Mouse (Mus musculus) layer of hippocampus, adult 2 months (tissue): ENCODE measurements at regions not wholly inside any gene's neighbourhood (a gene's known extent, or its start where the extent isn't known, plus 50 kb on each side); places are given as distances from the start of the nearest gene placed in this dataset.

Source experiments
- DNase-seq, 2 experiments: peaks; one replicate each; pipeline ENCODE4 v3.0.0; 2022; ENCODE audit warnings: low spot score in 2 of 2
- H3K27ac ChIP-seq: fragments of 200-600 bp; 2 replicates; pipeline ENCODE4 v1.8.1; 2022
- H3K4me3 ChIP-seq: fragments of 200-600 bp; 2 replicates; pipeline ENCODE4 v1.8.1; 2022; ENCODE audit warnings: mild to moderate bottlenecking
- CTCF ChIP-seq: fragments of 200-600 bp; conservative IDR thresholded peaks from 2 replicates; pipeline ENCODE4 v1.8.1; 2022; ENCODE audit warnings: antibody characterized with exemption, mild to moderate bottlenecking, moderate library complexity

DNA sequence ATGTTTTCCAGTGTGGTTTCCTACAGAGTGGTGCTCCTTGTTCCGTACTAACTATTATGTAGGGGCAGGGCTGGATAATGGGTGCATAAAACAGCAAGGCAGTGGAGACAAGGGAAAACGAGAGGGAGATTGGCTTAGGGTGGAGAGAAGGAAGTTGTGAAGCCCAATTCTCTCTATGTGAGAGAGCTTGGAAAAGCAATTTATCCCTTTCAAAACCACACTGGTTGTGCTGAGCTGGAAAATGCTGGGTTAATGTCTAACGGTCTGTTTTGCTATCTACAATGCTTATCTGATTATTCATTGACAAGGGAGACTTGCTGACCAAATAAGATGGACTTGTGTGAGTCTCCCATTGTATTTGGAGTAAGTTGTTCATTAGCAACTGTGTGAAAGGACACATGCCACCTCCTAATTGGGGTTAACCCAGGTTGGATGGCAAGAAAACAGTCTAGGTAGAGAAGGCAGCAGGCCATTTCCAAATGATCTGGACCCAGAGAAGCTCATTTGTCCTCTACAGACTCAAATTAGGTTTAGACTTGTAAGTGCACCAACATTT lies 234.9 kb upstream of the Nr5a2 start:
- H3K27ac ChIP-seq: no peak overlapping the region
- DNase-seq: no peak
- H3K4me3 ChIP-seq: no peak overlapping the region
- TF ChIP-seq CTCF: no peak

DNA sequence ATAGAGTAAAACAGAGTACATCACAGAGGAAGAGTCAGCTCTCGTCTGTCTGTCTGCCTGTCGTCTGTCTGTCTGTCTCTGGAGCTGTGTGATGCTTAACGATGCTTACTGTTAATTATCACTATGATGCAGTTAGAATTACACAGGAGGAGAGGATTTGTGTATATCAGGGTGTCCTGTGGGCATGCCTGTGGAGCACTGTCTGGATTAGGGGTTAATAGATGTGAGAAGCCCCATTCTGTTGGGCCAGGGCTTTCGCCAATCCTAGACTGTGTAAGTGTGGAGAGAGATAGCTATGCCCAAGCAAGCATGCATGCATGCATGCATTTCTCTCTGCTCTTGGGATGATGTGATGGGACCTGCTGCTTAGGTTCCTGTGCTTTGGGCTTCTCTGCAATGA lies 218.0 kb upstream of the Nr5a2 start:
- Histone ChIP-seq H3K27ac (no peak overlapping the region), H3K4me3 (no peak overlapping the region)
- DNase-seq: no peak
- no peak for TF ChIP-seq CTCF

DNA sequence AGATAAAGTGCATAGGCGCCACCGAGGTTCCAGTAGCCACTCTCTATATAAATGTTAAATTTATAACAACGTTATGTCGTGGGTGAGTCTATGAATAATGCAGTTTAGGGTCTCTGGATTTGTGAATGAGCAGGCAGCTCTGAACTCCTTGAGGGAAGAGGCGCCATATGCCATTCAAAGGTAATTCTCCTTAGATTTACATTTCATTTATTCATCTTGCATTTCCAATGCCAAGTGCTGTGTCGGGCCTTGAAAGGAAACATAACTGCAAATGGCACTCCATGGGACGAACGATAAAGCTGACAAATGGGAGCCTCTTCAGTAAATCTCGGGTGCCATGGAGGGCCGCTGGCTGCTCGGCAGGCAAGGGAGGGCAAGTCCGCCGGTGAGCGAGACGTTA lies 216.4 kb upstream of the Nr5a2 start:
- Histone ChIP-seq H3K4me3 (no peak overlapping the region), H3K27ac (no peak overlapping the region)
- TF ChIP-seq CTCF: no peak
- DNase-seq: no peak

DNA sequence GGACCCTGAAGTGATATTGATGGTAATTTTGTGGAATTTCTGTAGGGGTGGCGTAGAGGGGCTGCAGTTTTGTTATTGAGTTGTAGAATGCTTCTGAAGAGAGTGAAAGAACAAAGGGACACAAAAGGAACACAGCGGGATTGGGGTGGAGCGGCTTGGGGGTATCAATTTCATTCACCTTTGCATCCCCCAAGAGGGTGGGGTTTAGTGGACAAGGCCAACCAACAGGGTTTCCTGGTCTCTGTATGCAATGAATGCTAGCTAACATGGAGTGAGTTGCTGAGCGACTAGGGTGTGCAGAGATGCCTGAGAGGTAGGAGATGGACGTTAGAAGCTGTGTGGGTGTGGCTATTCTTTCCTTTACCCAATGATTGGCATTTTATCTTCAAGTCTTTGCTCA lies 213.8 kb upstream of the Nr5a2 start:
- Histone ChIP-seq H3K4me3 (no peak overlapping the region), H3K27ac (no peak overlapping the region)
- TF ChIP-seq CTCF: no peak
- DNase-seq: no peak

DNA sequence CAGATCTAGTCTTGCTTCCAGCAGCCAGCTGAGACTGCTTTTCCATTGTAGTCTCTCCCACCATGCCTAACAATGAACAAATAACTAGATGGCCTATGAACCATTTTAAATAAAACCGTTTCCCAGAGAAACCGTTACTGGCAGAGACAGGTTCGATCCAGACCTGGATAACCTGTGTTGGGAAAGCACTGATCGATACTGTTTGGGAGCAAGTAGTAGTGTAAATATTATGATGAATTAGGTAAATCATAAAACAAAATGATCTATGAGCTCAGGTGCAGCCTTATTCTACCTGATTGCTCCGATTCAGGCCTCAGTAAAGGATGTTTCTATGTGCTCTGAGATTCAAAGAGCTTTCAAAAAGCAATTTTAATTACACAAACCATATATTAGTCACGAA lies 211.9 kb upstream of the Nr5a2 start:
- Histone ChIP-seq H3K4me3 (no peak overlapping the region), H3K27ac (no peak overlapping the region)
- no peak for TF ChIP-seq CTCF
- no peak for DNase-seq

DNA sequence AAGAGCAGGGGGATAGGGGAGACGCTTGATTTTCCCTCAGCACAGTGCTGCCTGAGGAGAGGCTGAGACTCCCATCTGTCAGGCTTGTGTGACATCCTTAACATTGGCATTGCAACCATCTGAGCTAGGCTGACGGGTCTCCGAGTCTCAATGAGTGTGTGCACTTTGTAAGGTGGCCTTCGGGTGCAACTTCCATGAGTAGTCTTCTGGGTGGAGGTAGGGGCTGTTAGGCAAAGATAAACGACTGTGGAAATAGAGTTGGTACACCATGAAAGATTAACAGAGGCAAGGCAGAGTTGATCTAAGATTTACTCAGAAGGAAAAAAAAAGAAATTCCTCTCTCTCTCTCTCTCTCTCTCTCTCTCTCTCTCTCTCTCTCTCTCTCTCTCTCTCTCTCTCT lies 211.2 kb upstream of the Nr5a2 start:
- no peak for TF ChIP-seq CTCF
- H3K27ac ChIP-seq: no peak overlapping the region
- no peak for DNase-seq
- H3K4me3 ChIP-seq: no peak overlapping the region

DNA sequence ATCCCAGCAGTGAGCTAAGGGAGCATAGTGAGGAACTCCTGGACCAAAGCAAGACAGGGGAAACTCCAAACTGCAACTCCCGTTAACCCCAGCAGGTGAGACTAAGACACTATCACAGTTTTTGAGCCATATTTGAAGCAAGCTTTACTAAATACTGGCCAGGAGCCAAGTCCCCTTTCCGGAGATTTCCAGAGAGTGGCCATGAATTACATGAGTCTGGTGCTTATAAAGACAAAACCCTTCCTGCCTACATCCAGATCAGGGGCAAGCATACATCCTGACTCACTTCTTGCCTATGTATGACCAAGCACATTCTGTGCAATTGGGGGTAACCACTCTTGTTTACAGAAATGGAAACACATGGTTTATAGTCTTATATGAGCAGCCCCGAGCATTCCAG lies 187.6 kb upstream of the Nr5a2 start:
- H3K4me3 ChIP-seq: no peak overlapping the region
- H3K27ac ChIP-seq: no peak overlapping the region
- TF ChIP-seq CTCF: no peak
- DNase-seq: no peak

- H3K4me3 ChIP-seq: no peak overlapping the region
- TF ChIP-seq CTCF: no peak
- DNase-seq: no peak
- no peak overlapping the region for H3K27ac ChIP-seq
Measured at GRCm38 (mm10) chr1:137141879-137142570, 181.8 kb upstream of the Nr5a2 start.

GRCm38 (mm10) chr1:137141372-137141771 lies 181.1 kb upstream of the Nr5a2 start:
- Histone ChIP-seq H3K4me3 (no peak overlapping the region), H3K27ac (no peak overlapping the region)
- TF ChIP-seq CTCF: no peak
- DNase-seq: no peak

GRCm38 (mm10) chr1:137136156-137136555 lies 175.9 kb upstream of the Nr5a2 start:
- H3K4me3 ChIP-seq: no peak overlapping the region
- H3K27ac ChIP-seq: no peak overlapping the region
- peak in 1 of 2 experiments; percentile 16 for DNase-seq
- no peak for TF ChIP-seq CTCF

- Histone ChIP-seq H3K27ac (no peak overlapping the region), H3K4me3 (no peak overlapping the region)
- TF ChIP-seq CTCF: no peak
- no peak for DNase-seq
Measured at GRCm38 (mm10) chr1:137133734-137134133, 173.5 kb upstream of the Nr5a2 start.

DNA sequence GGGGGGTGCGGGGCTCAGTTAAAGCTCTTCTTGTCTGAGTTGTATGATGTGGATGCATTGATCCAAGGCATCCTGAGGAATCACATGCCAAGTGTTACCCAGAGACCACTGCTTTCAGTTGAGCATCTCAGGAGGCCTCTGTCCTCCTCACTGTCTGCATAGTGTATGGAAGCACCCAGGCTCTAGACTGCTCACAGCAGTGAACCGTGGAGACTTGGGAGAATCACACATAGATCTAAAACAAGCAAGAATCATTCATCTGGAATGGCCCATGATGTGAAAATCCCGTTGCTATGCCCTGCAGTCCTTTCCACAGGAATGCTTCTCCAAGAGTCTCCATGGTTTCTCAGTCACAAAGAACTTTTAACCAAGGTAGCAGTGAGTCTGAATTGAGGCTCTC lies 170.0 kb upstream of the Nr5a2 start:
- Histone ChIP-seq H3K27ac (no peak overlapping the region), H3K4me3 (no peak overlapping the region)
- DNase-seq: no peak
- no peak for TF ChIP-seq CTCF

GRCm38 (mm10) chr1:137129116-137129515 lies 168.9 kb upstream of the Nr5a2 start:
- no peak overlapping the region for H3K27ac ChIP-seq
- TF ChIP-seq CTCF: no peak
- DNase-seq: no peak
- no peak overlapping the region for H3K4me3 ChIP-seq

DNA sequence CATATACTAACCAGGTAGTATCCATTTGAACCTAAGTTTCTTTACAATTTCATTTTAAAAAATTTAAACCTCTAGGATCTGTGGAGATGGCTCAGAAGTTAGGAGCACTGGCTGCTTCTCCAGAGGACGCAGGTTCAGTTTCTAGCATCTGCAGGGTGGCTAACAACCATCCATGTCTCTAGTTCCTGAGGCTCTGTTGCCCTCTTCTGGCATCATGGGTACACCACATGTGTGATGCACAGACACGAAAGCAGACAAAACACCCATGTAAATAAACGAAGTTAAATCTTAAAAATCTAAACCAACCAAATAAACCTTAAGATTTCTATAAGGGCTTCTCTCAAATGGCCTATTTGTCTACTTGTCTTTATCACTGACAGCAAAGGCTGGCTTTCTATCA lies 157.6 kb upstream of the Nr5a2 start:
- no peak overlapping the region for H3K27ac ChIP-seq
- peak; percentile 54 for TF ChIP-seq CTCF
- no peak for DNase-seq
- no peak overlapping the region for H3K4me3 ChIP-seq
